Mouse (Mus musculus): ENCODE data around the gene Prokr2. TPM values are rescaled to one million over a fixed set of nuclear protein-coding genes. Genes with fewer than 3 reads are reported as not detected.
"Not testable (repeated sequence)": the region's sequence is repeated elsewhere in the genome, so short reads cannot be mapped to it uniquely, and the experiment has no call there.

The Prokr2 gene
- total RNA-seq, 2 experiments from 2014 or later, result 0.05 TPM; not detected in 1

GRCm38 (mm10) chr2:132289213-132289612 is 96.0 kb downstream of the Prokr2 start:
- intact Hi-C loops (cut with DNase I); DNase-seq: not testable (repeated sequence)

Other genes with a start within 250 kb of the Prokr2 start
- gene Slc23a2, start 240.3 kb downstream of the Prokr2 start, total RNA-seq (2021), result 1 to 10 TPM; 7.4 to 9.1 TPM
- gene Tmem230, start 137.6 kb downstream of the Prokr2 start, total RNA-seq (2021), result 10 to 100 TPM; 18.1 to 22.8 TPM
- gene Pcna, start 132.1 kb downstream of the Prokr2 start, total RNA-seq (2021), result 10 to 100 TPM; 19.7 to 20.7 TPM
- 10 to 100 TPM; 14.4 to 15.0 TPM for gene Cds2, start 122.3 kb downstream of the Prokr2 start, total RNA-seq (2021)
- gene Gpcpd1, start 202.3 kb upstream of the Prokr2 start, total RNA-seq (2021), result 100 to 1,000 TPM; 182 to 223 TPM